Mouse (Mus musculus) layer of hippocampus, adult 11-12 months (tissue): Measurements from ENCODE around the gene Stk40.
A peak's percentile ranks its signal among the peaks of the same experiment; 100 is the strongest.
"Not testable (repeated sequence)": the region's sequence is repeated elsewhere in the genome, so short reads cannot be mapped to it uniquely, and the experiment has no call there.

Source experiments
- DNase-seq: peaks from one replicate; pipeline ENCODE4 v3.0.0; 2022; ENCODE audit warnings: low spot score

Stk40 gene

DNA sequence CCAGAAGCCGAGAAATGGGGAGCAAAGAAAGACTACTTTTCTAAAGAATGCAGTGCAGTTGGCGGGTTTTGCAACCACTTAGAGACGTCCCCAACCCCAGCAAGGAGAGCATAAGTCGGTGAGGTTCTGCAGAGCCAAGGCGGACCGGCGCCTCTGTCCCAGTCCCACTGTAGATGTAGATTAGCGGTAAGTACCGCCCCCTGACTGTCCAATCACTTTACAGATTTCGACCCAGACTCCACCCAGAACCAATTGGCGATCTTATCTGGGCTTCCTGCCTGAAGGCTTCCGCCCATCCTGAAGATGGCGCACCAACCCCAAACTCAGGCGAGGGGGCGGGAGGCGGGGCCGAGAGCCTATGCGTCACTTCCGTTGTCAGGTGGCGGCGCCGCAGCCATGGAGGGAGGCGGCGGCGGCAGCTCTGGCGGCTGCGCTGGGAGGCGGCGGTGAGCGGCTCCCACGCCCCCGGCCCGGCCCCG, at the start of gene Stk40:
TSS of gene Stk40 (plus strand) at position 368 of the 479 bp plus-strand sequence.
- peak; percentile 96 for DNase-seq

DNA sequence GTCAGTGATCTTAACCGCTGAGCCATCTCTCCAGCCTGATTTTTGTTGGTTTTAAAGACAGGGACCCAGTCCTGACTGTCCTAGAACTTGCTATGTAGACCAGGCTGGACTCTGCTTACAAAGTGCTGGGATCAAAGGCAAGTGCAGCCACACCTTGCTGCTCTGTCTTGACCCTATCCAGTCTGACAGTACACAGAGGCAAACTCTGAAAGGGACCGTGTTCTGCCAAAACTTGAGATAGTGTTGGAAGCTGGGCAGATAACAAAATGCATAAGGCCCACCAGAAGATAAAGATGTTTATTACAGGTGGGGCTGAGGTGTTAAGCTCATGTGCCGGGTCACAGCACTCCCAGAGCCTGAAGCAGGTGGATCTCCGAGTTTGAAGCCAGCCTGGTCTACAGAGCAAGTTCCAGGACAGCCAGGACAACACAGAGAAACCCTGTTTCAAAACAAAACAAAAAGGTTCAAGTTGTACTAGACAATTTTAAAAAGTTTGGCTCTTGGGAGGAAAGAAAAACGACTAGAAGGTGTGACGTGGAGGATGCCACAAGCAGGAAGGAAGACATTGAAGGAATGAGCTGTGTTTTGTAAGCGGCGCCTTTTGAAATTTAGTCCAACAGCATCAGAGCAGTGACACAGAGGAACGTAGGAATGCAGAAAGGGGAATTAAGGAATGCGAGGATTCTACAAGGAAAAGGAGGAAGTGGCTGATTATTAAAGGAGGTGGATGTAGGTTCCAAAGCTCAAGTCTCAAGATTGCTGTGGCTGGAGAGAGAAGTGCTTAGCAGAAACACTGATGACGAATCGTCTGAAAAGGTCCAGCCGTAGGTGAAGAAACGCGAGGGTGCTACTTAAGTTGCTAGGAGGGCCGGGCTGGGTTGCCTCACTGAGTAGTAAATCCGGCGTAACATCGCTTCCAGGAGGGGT, 46.3 kb upstream of the Stk40 start:
- no peak for DNase-seq

DNA sequence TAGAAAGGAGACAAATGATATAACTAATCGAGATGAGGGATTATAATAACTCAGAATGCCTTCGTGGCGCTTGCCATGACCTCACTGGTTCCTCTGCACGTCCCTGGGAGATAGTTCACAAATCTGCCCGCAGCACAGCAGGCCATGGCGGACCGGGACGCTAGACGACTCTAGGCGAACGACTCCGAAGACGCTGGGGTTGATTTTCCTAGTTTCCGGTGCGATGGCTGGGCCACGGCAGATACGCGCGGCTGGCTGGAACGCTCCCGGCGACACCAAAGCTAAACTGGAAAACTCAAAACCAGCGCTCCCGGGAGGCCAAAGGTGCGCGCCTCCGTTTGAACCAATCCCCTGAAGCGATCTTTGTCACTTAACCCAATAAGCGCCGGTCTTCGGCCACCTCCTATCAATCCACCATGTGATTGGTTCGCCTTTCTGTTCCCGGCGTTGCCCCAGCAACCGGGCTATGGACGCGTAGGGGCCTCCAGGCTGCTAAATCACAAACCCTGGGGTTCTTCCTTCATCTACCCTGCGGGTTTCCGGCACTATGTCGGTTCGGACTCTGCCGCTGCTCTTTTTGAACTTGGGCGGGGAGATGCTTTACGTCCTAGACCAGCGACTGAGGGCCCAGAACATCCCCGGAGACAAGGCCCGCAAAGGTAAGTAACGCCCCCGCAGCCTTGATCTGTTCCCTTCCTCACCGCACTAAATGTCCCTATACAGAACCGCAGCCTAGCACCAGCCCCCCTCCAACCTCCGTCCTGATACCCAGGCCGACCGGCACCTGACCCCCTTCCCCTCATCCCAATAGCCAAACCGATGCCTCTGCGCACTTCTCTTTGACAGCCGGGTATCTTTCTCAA, 45.4 kb upstream of the Stk40 start, which contains the start of gene Oscp1:
TSS of gene Oscp1 (plus strand) at position 432 of the 863 bp plus-strand sequence.
- peak; percentile 93 for DNase-seq

DNA sequence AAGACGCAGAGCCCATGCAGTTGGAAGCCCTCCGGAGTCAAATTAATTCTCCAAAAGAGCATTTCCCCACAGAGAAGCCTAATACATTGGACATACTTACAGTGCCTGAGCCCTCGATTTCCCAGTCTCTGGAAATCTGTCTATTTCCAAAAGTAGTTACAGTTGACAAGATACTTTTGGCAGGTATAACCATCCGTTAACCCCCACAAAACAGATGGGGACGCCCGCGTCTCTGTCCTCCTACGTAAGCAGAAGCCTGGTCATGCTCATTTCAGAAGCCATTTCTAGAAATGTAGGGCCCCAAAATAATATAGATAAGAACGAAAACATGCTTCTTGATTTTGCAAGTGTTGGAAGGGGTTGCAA, 44.8 kb upstream of the Stk40 start:
- peak; percentile 65 for DNase-seq

DNA sequence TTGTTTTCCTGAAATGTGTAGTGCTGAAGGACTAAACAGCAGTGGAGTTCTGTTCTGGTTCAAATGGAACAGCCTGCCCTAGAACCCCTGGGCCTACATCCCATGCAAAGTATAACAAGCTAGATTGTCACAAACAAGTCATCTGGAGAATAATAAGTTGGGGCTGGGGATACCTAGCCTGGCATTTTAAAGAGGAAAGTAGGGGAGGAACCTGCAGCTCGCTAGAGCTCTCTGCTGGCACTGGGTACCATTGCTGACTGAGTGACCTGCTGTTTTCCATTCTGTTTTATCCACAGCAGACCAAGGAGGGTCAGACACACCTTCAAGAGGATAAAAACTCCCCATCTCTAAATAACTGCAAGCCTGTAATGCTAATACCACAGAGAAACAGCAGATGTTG, 40.9 kb upstream of the Stk40 start:
- peak; percentile 58 for DNase-seq

DNA sequence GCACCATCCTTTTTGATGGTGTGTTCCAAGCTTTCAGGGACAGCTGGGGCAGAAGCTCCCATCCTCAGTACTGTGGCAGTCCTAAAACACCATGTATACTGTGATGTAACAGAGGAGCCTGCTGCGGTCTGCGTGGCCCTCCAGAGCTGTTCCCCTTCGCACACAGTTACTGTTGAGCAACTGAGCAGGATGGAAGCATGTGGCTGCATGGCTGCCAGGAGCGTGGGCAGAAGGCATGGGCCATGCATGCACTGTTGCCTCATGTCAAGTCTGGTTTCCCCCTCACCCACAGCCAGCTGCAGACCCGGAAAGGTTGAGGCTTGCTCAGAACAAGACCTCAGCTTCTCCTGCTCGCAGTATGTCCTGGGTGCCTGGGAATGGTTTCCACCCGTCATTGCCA, 38.5 kb upstream of the Stk40 start:
- DNase-seq: peak; percentile 82

DNA sequence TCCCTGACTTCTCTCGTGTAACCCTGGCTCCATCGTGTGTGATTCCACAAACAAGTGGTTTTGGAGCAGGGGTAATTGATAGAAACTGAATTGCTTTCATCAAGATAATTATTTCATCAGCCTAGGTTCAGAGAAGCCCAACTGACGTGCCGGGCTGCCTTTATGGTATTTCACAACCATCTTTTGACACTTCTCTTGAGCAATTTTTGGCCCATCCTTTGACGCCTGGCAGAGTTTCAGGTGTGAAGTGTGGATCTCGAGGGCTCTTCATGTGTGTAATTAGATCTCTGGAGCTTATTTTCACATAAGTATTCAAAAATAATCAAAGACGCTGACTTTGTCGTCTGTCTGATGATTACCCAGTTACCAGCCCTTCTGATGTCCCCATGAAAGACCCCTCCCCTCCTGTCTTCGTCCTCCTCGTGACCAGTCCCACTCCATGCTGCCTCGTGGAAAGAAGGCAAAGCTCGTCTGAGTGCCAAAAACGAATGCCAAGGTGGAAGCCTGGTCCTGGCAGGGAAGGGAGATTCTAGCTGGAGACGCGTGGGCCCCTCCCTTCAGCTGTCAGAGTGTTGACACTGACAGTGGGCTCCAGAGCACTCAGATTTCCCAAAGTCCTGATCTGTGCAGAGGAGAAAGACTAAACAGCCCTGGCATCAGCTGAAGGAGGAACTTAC, 36.2 kb upstream of the Stk40 start:
- DNase-seq: no peak

DNA sequence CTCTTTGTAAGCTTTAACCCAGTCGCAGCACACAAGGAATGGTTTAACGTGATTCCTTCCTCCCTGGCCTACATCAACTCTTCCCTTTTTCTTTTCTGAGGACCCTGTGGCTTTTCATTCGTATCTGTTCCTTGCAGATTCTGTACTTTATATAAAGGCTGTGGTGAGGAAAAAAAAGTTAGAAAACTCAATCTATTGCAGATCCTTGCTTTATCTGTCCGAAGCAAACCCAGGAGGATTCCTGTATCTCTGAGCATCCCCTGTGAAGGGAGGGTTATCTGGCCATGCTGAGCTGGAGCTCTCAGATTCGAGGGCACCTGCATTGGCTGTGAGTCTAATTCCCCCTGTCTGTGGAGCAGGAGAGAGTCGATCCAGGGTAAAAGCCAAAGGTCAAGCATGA, 34.9 kb upstream of the Stk40 start:
- DNase-seq: no peak

DNA sequence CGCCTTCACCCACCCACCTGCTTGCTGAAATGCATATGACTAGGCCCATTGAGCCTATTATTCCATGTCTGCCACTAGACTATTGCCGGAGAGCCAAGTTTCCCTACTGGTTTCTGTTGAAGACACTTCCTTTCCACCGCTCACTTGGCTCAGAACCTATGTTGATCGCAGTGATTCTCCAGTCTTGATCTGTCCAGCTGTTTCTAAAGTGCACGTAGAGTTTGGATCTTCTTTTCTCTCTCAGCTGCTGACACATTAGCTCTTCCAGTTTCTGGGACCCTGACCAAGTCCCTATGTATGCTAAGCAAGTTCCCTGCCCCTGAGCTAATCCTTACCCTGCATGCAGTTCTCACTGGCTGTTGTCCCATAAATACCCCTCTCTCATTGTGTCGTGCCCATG, 25.9 kb upstream of the Stk40 start:
- no peak for DNase-seq

DNA sequence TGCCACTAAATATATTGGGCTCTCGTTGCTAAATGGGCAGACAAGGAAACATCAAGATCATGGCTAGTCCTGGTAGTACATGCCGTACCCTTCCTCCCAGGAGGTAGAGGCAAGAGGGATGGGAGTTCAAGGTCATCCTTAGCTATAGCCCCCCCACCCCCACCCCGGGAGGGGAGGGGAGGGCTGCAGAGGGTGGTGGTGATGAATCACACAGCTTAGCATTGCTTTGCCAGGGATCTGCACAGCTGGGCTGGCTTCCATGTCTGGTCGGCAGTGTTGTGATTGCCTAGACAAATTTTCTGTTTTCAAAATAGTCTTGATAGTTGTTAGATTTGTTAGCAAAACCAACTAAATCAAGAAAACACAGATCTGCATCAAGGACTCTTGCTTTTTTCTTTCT, 24.5 kb upstream of the Stk40 start:
- no peak for DNase-seq

DNA sequence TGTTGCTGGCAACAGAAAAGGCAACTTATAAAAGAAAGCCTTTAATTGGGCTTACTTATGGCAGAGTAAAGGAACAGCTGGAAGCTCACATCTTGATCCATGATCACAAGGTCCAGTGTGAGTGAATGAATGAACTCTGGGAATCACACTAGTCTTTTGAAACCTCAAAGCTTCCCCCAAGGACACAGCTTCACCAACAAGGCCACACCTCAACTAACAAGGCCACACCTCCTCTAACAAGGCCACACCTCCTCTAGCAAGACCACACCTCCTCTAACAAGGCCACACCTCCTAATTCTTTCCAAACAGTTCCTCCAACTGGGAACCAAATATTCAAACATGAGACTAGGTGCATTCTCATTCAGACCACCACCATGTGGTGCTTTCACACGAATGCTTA, 22.2 kb upstream of the Stk40 start:
- no peak for DNase-seq

DNA sequence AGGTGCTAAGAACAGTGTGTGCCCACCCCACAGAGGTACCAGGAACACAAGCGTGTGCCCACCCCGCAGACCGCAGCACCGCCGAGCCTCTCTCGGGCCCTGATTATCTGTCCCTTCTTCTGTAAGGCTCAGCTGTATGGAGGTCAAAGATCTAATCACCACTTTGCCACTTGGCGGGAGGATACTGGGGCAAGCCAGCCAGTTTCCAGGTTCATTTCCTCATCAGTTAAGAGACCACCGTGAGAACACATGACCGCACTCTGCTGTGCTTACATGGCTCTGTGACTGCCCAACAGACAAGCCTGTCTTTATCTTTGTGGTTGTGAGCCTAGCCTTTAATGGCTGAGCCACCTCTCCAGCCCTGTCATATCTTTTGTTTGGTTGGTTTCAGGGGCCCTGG, 20.7 kb upstream of the Stk40 start:
- no peak for DNase-seq

DNA sequence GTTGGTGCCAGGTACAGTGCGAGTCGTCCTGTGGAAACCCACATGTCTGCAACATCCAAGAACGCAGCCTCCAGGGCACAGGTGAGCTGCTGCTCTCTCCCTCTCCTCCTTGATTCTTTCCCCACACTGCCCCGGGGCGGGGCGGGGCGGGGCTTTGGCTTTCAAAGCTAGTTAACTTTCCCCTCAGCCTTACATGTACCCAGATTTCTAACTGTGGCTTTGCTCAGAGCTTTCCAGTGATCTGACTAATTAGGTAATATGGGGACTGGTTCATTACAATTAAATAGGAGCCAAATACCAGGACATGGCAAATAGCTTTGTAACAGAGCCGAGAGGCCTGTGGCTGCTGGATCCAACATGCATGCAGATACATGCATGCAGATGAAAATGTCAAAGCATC, 19.4 kb upstream of the Stk40 start:
- no peak for DNase-seq

DNA sequence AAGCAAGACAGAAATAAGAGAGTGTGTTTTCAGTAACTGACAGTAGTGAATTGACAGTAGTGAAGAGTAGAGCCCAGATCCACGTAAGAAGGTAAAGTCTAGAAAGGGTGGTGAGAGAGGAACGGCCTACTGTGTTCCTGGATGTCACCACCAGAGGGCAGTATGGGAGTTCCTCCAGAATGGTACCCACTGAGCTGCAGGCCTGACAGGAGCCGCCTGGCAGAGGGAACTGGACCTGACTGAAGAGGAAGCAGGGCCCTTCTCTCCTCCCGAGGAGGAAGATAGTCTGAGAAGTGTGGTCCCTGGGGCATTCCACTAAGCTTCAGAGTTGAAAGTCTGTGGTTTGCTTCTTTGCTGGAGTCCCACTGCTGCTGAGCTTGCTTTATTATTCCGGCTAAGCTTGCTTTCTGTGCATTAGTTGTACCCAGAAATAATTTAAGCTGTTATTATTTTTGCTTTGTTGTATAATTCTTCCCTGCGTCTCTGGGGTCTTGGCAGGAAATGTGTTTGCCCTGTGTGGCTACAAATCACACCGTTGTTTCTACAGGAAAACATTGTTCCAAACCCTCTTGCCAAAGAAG, 17.7 kb upstream of the Stk40 start:
- peak; percentile 85 for DNase-seq

DNA sequence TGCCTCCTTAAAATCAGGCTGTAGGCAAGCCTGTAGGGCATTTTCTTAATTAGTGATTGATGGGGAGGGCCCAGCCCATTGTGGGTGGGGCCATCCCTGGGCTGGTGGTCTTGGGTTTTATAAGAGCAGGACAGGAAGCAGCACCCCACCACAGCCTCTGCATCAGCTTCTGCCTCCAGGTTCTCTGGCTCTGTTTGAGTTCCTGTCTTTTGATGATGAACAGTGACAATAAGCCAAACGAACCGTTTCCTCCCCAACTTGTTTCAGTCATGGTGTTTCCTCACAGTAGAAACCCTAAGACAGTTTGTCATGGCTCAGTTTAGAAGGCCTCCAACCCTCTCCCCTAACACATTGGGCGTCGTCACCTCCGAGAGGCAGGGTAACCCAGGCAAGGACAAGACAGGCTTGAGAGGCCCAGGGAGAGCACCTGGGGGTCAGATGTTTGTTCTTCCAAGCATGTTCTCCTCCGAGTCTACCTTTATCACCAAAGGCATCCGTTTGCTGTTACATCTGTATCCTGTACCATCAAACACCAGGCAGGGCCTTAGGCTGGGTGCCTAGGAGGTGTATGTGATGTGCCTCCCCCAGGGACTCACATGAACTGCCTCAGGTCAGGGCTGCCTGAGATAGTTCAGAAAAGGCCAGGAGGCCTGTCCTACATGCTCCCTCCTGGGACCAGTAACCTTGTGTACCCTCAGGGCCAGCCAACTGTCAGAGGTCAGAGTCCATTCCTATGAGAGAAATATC, 13.5 kb upstream of the Stk40 start:
- DNase-seq: no peak

DNA sequence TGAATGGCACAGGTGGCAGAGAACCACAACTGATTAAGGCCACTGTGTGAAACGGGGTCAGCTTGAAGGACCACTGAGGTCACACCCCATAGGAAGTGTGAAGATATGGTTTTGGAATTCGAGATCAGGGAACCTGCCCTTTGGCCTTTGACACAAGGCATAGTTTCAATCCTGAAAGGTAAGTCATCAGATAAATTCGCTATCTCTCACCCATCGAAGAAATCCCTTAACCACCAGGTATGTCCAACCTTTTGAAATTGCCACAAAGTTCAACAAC, 13.0 kb upstream of the Stk40 start:
- DNase-seq: no peak

DNA sequence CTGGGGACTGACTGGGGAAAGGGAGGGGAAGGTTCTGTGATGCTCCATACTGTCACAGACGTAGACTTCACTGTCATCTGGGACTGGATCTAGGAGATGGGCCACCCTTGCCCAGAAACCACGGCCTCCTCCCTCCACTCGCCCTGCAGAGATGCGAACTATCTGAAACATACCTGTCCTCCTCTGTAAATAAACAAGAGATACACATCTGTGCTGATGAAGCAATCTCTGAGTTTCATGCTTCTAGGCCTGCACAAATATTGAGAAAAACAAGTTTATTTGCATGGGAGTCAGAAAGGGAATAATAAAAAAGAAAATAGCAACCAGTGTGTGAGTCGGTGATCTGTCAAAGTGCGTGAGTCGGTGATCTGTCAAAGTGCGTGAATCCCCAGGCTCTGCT, 11.9 kb upstream of the Stk40 start:
- no peak for DNase-seq

DNA sequence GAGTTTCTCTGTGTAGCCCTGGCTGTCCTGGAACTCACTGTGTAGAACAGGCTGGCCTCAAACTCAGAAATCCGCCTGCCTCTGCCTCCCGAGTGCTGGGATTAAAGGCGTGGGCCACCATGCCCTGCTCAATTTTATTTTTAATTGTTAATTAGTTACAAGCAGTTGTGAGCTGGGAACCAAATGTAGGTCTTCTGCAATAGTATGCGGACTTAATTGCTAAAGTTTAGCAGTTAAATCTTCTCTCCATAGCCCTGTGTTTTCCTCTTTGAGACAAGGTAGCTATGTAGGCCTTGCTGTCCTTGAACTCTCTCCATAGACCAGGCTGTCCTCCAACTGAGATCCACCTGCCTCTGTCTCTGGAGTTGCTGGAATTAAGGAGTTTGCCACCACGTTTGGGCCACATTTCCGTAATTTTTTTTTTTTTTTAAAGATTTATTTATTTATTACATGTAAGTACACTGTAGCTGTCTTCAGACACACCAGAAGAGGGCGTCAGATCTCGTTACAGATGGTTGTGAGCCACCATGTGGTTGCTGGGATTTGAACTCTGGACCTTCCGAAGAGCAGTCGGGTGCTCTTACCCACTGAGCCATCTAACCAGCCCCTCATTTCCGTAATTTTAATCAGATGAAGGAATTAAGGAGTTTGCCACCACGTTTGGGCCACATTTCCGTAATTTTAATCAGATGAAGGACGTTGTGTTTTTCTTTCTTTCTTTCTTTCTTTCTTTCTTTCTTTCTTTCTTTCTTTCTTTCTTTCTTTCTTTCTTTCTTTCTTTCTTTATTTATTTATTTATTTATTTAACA, 7.9 kb upstream of the Stk40 start:
- DNase-seq: not testable (repeated sequence)

DNA sequence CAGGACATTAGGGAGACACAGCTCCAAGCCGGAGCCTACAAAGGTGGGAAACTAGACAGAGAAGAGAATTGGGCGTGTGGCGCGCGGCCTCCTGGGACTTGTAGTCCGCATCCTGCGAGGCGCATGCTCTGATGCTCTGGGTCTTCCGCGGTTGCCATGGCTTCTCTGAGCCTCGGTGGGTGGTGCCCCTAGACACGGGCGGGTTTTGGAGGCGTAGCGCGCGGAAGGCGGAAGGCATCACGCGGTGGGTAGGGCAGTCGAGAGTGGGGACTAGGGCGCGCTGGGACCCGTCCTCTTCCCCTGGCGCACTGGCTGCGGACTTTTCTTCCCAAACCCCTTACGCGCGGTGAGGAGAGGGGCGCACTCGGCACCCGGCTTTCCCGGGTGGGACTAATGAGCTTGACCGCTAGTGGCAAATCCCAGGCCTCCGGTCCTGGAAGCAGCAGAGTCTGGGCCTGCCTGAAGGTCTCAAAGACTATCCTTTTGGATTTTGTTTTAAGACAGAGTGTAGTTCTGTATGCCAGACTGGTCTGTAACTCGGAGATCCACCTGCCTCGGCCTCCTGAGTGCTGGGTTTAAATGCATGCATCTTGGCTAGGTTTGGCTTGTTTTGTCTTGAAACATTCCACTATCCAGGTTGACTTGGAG, 7.2 kb upstream of the Stk40 start, which contains the start of gene Lsm10:
TSS of gene Lsm10 (plus strand) at position 160 of the 648 bp plus-strand sequence.
- DNase-seq: peak; percentile 97

DNA sequence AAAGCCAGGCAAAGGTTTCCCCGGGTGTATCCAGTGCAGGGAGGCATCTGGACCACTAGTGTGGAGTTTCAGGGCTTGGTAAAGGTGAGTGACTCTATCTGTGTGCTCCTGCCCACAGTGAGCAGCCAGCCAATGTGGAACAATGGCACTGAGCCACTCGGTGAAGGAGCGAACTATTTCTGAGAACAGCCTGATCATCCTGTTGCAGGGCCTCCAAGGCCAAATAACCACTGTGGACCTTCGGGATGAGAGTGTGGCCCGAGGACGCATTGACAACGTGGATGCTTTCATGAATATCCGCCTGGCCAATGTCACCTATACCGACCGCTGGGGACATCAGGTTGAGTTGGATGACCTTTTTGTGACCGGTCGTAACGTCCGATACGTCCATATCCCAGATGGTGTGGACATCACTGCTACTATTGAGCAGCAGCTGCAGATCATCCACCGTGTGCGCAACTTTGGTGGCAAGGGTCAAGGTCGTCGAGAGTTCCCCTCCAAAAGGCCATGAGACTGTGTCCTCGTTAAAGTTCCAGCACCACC, 6.0 kb upstream of the Stk40 start:
- no peak for DNase-seq
